Mouse (Mus musculus) hindbrain, embryonic 16.5 days (tissue): Measurements from ENCODE around the gene Cenpb. TPM values are rescaled to one million over a fixed set of nuclear protein-coding genes. Genes with fewer than 3 reads are reported as not detected.

Experiments
- ATAC-seq: fragments of 200-750 bp; cut with Nextera tagmentation; 2 replicates; pipeline ENCODE4 v1.8.0; 2017; ENCODE audit warnings: moderate TSS enrichment, moderate library complexity
- H3K27ac ChIP-seq: fragments of 300-500 bp; sonication (generic); 2 replicates; pipeline ENCODE4 v1.5.1; 2014; ENCODE audit warnings: low read depth, mild to moderate bottlenecking, control low read depth, low read length, moderate library complexity
- H3K27me3 ChIP-seq: fragments of 300-500 bp; sonication (generic); replicated peaks from 2 replicates; pipeline ENCODE4 v1.6.1; 2014; ENCODE audit warnings: low read length; ENCODE audit not compliant: control insufficient read depth, insufficient read depth
- H3K36me3 ChIP-seq: fragments of 300-500 bp; sonication (generic); 2 replicates; pipeline ENCODE4 v1.6.1; 2014; ENCODE audit warnings: mild to moderate bottlenecking, low read length, moderate library complexity, mixed read lengths; ENCODE audit not compliant: control insufficient read depth, insufficient read depth
- H3K4me1 ChIP-seq: fragments of 300-500 bp; sonication (generic); 2 replicates; pipeline ENCODE4 v1.6.1; 2014; ENCODE audit warnings: low read depth, low read length; ENCODE audit not compliant: control insufficient read depth, insufficient read depth
- H3K4me2 ChIP-seq: fragments of 300-500 bp; sonication (generic); 2 replicates; pipeline ENCODE4 v1.6.1; 2014; ENCODE audit warnings: mild to moderate bottlenecking, low read length, control low read depth, moderate library complexity
- H3K4me3 ChIP-seq: fragments of 300-500 bp; sonication (generic); 2 replicates; pipeline ENCODE4 v1.5.1; 2014; ENCODE audit warnings: mild to moderate bottlenecking, low read length, control low read depth, moderate library complexity
- H3K9ac ChIP-seq: fragments of 300-500 bp; sonication (generic); 2 replicates; pipeline ENCODE4 v1.6.1; 2014; ENCODE audit warnings: low read depth, mild to moderate bottlenecking, control low read depth, low read length, moderate library complexity
- H3K9me3 ChIP-seq: fragments of 300-500 bp; sonication (generic); 2 replicates; pipeline ENCODE4 v1.6.1; 2014; ENCODE audit warnings: mild to moderate bottlenecking, low read length, moderate library complexity; ENCODE audit not compliant: control insufficient read depth
- WGBS: fragments of 180-500 bp; shearing (Covaris S2); extraction: QIAGEN DNeasy Blood & Tissue Kit; methylation state at CpG from one replicate; pipeline ENCODE4 v1.1.7; 2014; 5-methylcytosine and 5-hydroxymethylcytosine counted together
- polyA plus RNA-seq: library from polyadenylated mRNA; unstranded; fragments of >200 nt; fragmentation: Nextera tagmentation; extraction: Ambion mirVana; gene quantifications from 2 replicates; pipeline ENCODE4 v1.2.1, GENCODE M21; 2015

The Cenpb gene
- polyA plus RNA-seq, 1 experiment from 2014 or later, result 11.1 TPM

GRCm38 (mm10) chr2:131129836-131130235 is 50.0 kb downstream of the Cenpb start:
- no peak overlapping the region for H3K9ac ChIP-seq
- no peak overlapping the region for H3K4me2 ChIP-seq
- no peaks in the 10 kb centered on the region for H3K9me3 ChIP-seq
- H3K27ac ChIP-seq, result no peak overlapping the region
- H3K36me3 ChIP-seq, result no peaks in the 10 kb centered on the region
- no peak overlapping the region for H3K4me3 ChIP-seq
- no peaks in the 10 kb centered on the region for H3K27me3 ChIP-seq
- H3K4me1 ChIP-seq, result peaks cover 7% of the 10 kb centered on the region
- WGBS, result 85% methylated on average over 5 of the region's 5 CpGs
- no peak for ATAC-seq

- Histone ChIP-seq H3K9ac (no peak overlapping the region), H3K27ac (no peak overlapping the region), H3K4me3 (no peak overlapping the region), H3K4me1 (peaks cover 7% of the 10 kb centered on the region), H3K4me2 (peak overlapping the region; percentile 0; the same call in 1 of the 2 replicates), H3K9me3 (no peaks in the 10 kb centered on the region), H3K36me3 (no peaks in the 10 kb centered on the region), H3K27me3 (no peaks in the 10 kb centered on the region)
- ATAC-seq, result no peak
- 83% methylated on average over 3 of the region's 3 CpGs for WGBS
Measured at GRCm38 (mm10) chr2:131128636-131129157, 51.2 kb downstream of the Cenpb start.

- Histone ChIP-seq H3K4me1 (peaks cover 7% of the 10 kb centered on the region), H3K9ac (no peak overlapping the region), H3K4me2 (peak overlapping the region; percentile 0), H3K9me3 (no peaks in the 10 kb centered on the region), H3K36me3 (no peaks in the 10 kb centered on the region), H3K27me3 (no peaks in the 10 kb centered on the region), H3K4me3 (no peak overlapping the region), H3K27ac (no peak overlapping the region)
- WGBS, result 87% methylated on average over 5 of the region's 5 CpGs
- no peak for ATAC-seq
Measured at GRCm38 (mm10) chr2:131128211-131128610, 51.7 kb downstream of the Cenpb start.

- WGBS, result 2% methylated on average over 28 of the region's 28 CpGs
Measured at GRCm38 (mm10) chr2:131127161-131127730, 52.6 kb downstream of the Cenpb start, which contains the start of gene Hspa12b. TSS of gene Hspa12b (plus strand) at chr2:131127280.

GRCm38 (mm10) chr2:131125964-131126815 is 53.7 kb downstream of the Cenpb start:
- H3K4me2 ChIP-seq, result no peak overlapping the region
- peaks cover 7% of the 10 kb centered on the region for H3K4me1 ChIP-seq
- no peaks in the 10 kb centered on the region for H3K36me3 ChIP-seq
- H3K4me3 ChIP-seq, result no peak overlapping the region
- no peak overlapping the region; the same call in 1 of the 2 replicates for H3K9ac ChIP-seq
- ATAC-seq, result no peak
- no peaks in the 10 kb centered on the region for H3K27me3 ChIP-seq
- 47% methylated on average over 9 of the region's 9 CpGs for WGBS
- no peak overlapping the region for H3K27ac ChIP-seq
- H3K9me3 ChIP-seq, result no peaks in the 10 kb centered on the region

More at GRCm38 (mm10) chr2:131127161-131127730, 52.6 kb downstream of the Cenpb start, which contains the start of gene Hspa12b:
- Histone ChIP-seq H3K9ac (peak within 1 kb of the TSS; percentile 64), H3K27ac (peak within 1 kb of the TSS; percentile 20; the same call in 1 of the 2 replicates), H3K27me3 (no peaks in the 10 kb centered on the region), H3K4me1 (peaks cover 7% of the 10 kb centered on the region), H3K4me3 (peak within 1 kb of the TSS; percentile 39), H3K4me2 (peak within 1 kb of the TSS; percentile 68), H3K36me3 (no peaks in the 10 kb centered on the region), H3K9me3 (no peaks in the 10 kb centered on the region)
- ATAC-seq, result peak; percentile 70

Other genes starting within 250 kb of the Cenpb start
- gene Gfra4, start 137.0 kb downstream of the Cenpb start, polyA plus RNA-seq, result 48.4 and 53.5 TPM in 2 replicates
- gene Adam33, start 116.3 kb downstream of the Cenpb start, polyA plus RNA-seq, result 1.6 and 2.3 TPM in 2 replicates
- gene Siglec1, start 93.3 kb downstream of the Cenpb start, polyA plus RNA-seq, result 0.15 and 0.24 TPM in 2 replicates
- gene Hspa12b, start 52.8 kb downstream of the Cenpb start, polyA plus RNA-seq, result 6.5 and 6.9 TPM in 2 replicates
- not detected in 2 replicates for gene Gm11037, start 46.6 kb downstream of the Cenpb start, polyA plus RNA-seq
- gene 1700037H04Rik, start 20.0 kb downstream of the Cenpb start, polyA plus RNA-seq, result 86.6 and 92.7 TPM in 2 replicates
- gene Cdc25b, start 6.9 kb upstream of the Cenpb start, polyA plus RNA-seq, result 22.8 and 29.6 TPM in 2 replicates
- 8.0 and 9.8 TPM in 2 replicates for gene Spef1, start 7.2 kb upstream of the Cenpb start, polyA plus RNA-seq
- 35.2 and 36.1 TPM in 2 replicates for gene Ap5s1, start 27.0 kb upstream of the Cenpb start, polyA plus RNA-seq
- 8.9 and 9.0 TPM in 2 replicates for gene Mavs, start 54.0 kb upstream of the Cenpb start, polyA plus RNA-seq
- 20.0 and 22.8 TPM in 2 replicates for gene Pank2, start 82.4 kb upstream of the Cenpb start, polyA plus RNA-seq
- gene Rnf24, start 172.8 kb upstream of the Cenpb start, polyA plus RNA-seq, result 13.5 and 17.1 TPM in 2 replicates